Mouse (Mus musculus) forebrain, postnatal 0 days (tissue): ENCODE data around the gene Arrdc5. TPM values are rescaled to one million over a fixed set of nuclear protein-coding genes. Genes with fewer than 3 reads are reported as not detected.

Experiments
- ATAC-seq: fragments of 200-750 bp; cut with Nextera tagmentation; 2 replicates; pipeline ENCODE4 v1.8.0; 2017; ENCODE audit warnings: mild to moderate bottlenecking, moderate library complexity
- DNase-seq: peaks from one replicate; pipeline ENCODE4 v3.0.0-alpha.2; 2015
- H3K27ac ChIP-seq: fragments of 300-500 bp; sonication (generic); 2 replicates; pipeline ENCODE4 v1.5.1; 2014; ENCODE audit warnings: low read depth, mild to moderate bottlenecking, antibody characterized with exemption, low read length, moderate library complexity, mixed read lengths
- H3K27me3 ChIP-seq: fragments of 300-500 bp; sonication (generic); 2 replicates; pipeline ENCODE4 v1.6.1; 2014; ENCODE audit warnings: mild to moderate bottlenecking, low read length, mixed read lengths; ENCODE audit not compliant: insufficient read depth
- H3K36me3 ChIP-seq: fragments of 300-500 bp; sonication (generic); 2 replicates; pipeline ENCODE4 v1.6.1; 2014; ENCODE audit warnings: mild to moderate bottlenecking, moderate library complexity; ENCODE audit not compliant: insufficient read depth
- H3K4me1 ChIP-seq: fragments of 300-500 bp; sonication (generic); 2 replicates; pipeline ENCODE4 v1.6.1; 2014; ENCODE audit warnings: antibody characterized with exemption; ENCODE audit not compliant: insufficient read depth
- H3K4me2 ChIP-seq: fragments of 300-500 bp; sonication (generic); 2 replicates; pipeline ENCODE4 v1.6.1; 2014; ENCODE audit warnings: low read depth, mild to moderate bottlenecking, moderate library complexity
- H3K4me3 ChIP-seq: fragments of 300-500 bp; sonication (generic); 2 replicates; pipeline ENCODE4 v1.5.1; 2014; ENCODE audit warnings: low read depth, low read length, mixed read lengths
- H3K9ac ChIP-seq: fragments of 300-500 bp; sonication (generic); 2 replicates; pipeline ENCODE4 v1.6.1; 2014; ENCODE audit warnings: mild to moderate bottlenecking
- H3K9me3 ChIP-seq: fragments of 300-500 bp; sonication (generic); 2 replicates; pipeline ENCODE4 v1.6.1; 2016; ENCODE audit warnings: low read length
- CTCF ChIP-seq: sonication (generic); IDR thresholded peaks from 2 replicates; pipeline ENCODE4 v1.5.1; 2016; ENCODE audit warnings: antibody characterized with exemption, control low read depth, low read depth
- WGBS: fragments of 180-500 bp; shearing (Covaris S2); extraction: QIAGEN DNeasy Blood & Tissue Kit; methylation state at CpG from one replicate; pipeline ENCODE4 v1.1.7; 2014; 5-methylcytosine and 5-hydroxymethylcytosine counted together
- polyA plus RNA-seq: library from polyadenylated mRNA; unstranded; fragments of >200 nt; fragmentation: Nextera tagmentation; extraction: Ambion mirVana; gene quantifications from 2 replicates; pipeline ENCODE4 v1.2.1, GENCODE M21; 2015
- total RNA-seq: library from RNA; depleted of rRNA; stranded (reverse); fragments of >200 nt; gene quantifications from 2 replicates; pipeline ENCODE4 v1.2.3, GENCODE M21; 2014

The Arrdc5 gene
- total and polyA plus RNA-seq, 2 experiments from 2014 or later: not detected

DNA sequence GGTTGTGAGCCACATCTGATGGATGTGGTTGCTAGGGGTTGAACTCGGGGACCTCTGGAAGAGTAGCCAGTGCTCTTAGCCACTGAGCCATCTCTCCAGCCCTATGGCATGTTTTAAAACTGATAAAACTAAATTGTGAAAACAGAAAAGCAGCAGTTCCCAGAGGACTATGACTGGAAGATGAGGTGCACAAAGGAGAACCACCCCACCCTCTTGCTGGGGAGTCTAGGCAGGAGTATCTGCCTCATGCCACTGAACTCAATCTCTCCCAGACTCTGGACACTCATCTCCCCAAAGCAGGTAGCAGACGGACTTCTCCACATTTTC, 22.6 kb downstream of the Arrdc5 start:
- DNase-seq: no peak
- Histone ChIP-seq H3K27me3 (no peaks in the 10 kb centered on the region), H3K36me3 (no peaks in the 10 kb centered on the region), H3K4me2 (no peak overlapping the region), H3K4me3 (no peak overlapping the region), H3K4me1 (peaks cover 5% of the 10 kb centered on the region; the same call in 1 of the 2 replicates), H3K9me3 (no peaks in the 10 kb centered on the region), H3K27ac (no peak overlapping the region), H3K9ac (no peak overlapping the region)
- ATAC-seq: no peak
- TF ChIP-seq CTCF: no peak
- WGBS: 45% methylated on average over 2 of the region's 2 CpGs

DNA sequence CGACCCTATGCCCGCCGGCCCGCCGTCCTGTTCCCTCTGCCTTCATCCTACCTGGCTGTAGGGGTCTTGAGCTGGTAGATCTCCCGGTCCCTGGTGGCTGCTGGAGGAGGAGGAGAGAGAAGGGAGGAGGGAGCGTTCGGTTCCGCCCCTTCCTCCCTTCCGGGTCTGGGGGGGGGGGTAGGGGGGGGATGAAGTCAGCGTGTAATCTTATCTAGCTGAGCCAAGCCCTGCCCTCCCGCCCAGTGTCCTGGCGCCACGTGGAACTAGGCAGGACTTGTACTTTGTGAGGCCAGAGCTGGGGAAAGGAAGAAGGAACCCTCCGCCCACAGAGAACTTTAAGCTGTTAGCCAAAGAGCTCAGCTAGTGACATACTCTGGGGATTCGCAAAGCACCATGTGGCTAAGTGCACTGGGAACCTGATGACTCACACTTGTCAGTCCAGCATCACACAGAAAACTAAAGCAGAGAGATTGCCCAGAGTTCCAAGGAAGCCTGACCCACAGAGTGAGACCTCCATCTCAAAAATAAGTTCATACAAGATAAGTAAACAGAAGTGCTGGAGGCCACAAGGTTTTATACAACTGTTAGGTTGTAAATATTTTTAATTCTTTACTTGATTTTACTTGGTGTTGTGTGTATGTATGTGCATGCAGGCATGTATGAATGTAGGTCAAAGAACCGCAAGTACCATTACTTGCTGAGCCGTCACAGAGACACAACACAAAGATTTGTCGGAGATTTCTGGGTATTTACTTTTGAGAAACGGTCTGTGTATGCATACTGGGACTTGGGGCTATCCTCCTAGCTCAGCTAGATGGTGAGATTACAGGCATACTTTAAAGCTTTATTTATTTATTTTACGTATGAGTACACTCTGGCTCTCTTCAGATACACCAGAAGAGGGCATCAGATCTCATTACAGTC, 23.2 kb downstream of the Arrdc5 start, which contains the start of gene Ticam1:
Ticam1 (minus strand) TSS at position 144 of the 924 bp plus-strand sequence.
- H3K9me3 ChIP-seq: no peaks in the 10 kb centered on the region
- H3K27me3 ChIP-seq: no peaks in the 10 kb centered on the region
- H3K9ac ChIP-seq: peak within 1 kb of the TSS; percentile 48
- WGBS: 5% methylated on average over 20 of the region's 21 CpGs
- peak; percentile 79 for ATAC-seq
- H3K36me3 ChIP-seq: no peaks in the 10 kb centered on the region
- H3K4me2 ChIP-seq: peak within 1 kb of the TSS; percentile 74
- H3K27ac ChIP-seq: peak within 1 kb of the TSS; percentile 29; the same call in 1 of the 2 replicates
- TF ChIP-seq CTCF: peak; percentile 49
- peak; percentile 69 for DNase-seq
- H3K4me3 ChIP-seq: peak within 1 kb of the TSS; percentile 46
- H3K4me1 ChIP-seq: peaks cover 5% of the 10 kb centered on the region; the same call in 1 of the 2 replicates

DNA sequence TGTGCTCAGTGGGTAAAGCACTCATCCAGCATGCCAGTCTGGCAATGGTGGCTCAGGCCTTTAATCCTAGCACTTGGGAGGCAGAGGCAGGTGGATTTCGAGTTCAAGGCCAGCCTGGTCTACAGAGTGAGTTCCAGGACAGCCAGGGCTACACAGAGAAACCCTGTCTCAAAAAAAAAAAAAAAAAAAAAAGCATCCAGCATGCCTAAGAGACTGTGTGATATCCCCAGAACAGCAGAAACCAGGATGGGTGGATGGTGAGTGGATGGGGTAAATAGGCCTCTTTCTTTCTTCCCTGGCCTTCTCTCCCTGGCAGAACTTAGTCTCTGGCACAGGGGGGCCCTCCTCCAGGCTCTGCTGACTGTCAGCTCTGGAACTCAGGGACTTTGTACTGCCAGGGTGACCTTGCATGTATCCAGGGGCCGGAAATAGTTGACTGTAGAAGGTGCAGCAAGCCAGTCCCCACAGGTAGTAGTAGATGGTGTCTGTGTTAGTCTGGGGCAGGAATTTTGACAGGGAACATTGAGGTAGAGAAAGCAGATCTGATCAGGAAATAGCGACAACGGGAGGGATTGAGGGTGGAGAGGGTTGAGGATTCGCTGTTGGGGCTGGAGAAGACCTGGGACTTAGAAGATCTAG, 24.1 kb downstream of the Arrdc5 start:
- ATAC-seq (no peak), DNase-seq (no peak)
- peak overlapping the region; percentile 48 for H3K9ac ChIP-seq
- H3K4me1 ChIP-seq: peaks cover 5% of the 10 kb centered on the region; the same call in 1 of the 2 replicates
- H3K27ac ChIP-seq: peak overlapping the region; percentile 29; the same call in 1 of the 2 replicates
- no peak for TF ChIP-seq CTCF
- H3K9me3 ChIP-seq: no peaks in the 10 kb centered on the region
- 34% methylated on average over 5 of the region's 5 CpGs for WGBS
- no peaks in the 10 kb centered on the region for H3K36me3 ChIP-seq
- H3K4me2 ChIP-seq: peak overlapping the region; percentile 74
- H3K27me3 ChIP-seq: no peaks in the 10 kb centered on the region
- peak overlapping the region; percentile 46 for H3K4me3 ChIP-seq

DNA sequence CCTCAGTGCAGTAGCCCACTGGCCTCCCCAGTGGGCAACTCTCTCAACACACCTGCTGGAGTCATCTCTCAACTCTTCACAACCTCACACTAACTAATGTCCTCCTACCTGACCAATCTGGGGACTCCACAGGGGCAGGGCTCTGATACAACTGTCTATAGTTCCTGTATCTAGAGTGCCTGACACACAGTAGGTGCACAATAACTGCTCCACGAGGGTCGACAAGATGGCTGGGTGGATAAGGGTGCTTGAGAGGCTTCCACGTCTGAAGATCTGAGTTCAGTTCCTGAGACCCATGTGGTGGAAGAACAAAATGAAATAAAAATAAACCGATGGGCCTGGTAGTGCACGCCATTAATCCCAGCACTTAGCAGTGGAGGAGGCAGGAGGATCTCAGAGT, 26.1 kb downstream of the Arrdc5 start:
- no peak for DNase-seq
- Histone ChIP-seq H3K4me2 (no peak overlapping the region), H3K27me3 (no peaks in the 10 kb centered on the region), H3K36me3 (no peaks in the 10 kb centered on the region), H3K9ac (no peak overlapping the region), H3K27ac (no peak overlapping the region), H3K4me1 (peaks cover 6% of the 10 kb centered on the region; the same call in 1 of the 2 replicates), H3K9me3 (no peaks in the 10 kb centered on the region), H3K4me3 (no peak overlapping the region)
- 91% methylated on average over 5 of the region's 5 CpGs for WGBS
- no peak for TF ChIP-seq CTCF
- no peak for ATAC-seq

DNA sequence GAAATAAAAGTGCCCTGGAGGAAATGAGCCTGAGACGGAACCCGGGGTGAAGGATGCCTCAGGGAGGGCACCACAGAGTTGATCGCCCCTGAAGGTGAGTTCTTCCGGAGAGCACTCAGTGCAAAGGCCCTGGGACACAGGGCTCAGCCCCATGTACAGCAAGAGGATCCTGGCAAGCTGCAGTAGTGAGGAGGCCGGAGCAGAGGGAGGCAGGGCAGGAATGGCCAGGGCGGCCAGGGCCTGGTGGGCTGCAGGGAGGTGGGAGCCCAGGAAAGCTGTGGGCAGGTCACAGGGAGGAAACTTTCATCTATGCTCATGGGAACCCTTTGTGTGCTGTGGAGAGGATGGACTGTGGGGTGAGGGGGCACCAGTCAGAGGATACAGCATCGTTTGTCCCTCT, 26.6 kb downstream of the Arrdc5 start:
- TF ChIP-seq CTCF: no peak
- peaks cover 11% of the 10 kb centered on the region for H3K4me1 ChIP-seq
- no peak overlapping the region for H3K9ac ChIP-seq
- ATAC-seq (no peak), DNase-seq (no peak)
- H3K9me3 ChIP-seq: no peaks in the 10 kb centered on the region
- H3K4me3 ChIP-seq: no peak overlapping the region
- WGBS: 89% methylated on average over 7 of the region's 7 CpGs
- H3K27ac ChIP-seq: no peak overlapping the region
- no peaks in the 10 kb centered on the region for H3K36me3 ChIP-seq
- no peaks in the 10 kb centered on the region for H3K27me3 ChIP-seq
- H3K4me2 ChIP-seq: no peak overlapping the region

DNA sequence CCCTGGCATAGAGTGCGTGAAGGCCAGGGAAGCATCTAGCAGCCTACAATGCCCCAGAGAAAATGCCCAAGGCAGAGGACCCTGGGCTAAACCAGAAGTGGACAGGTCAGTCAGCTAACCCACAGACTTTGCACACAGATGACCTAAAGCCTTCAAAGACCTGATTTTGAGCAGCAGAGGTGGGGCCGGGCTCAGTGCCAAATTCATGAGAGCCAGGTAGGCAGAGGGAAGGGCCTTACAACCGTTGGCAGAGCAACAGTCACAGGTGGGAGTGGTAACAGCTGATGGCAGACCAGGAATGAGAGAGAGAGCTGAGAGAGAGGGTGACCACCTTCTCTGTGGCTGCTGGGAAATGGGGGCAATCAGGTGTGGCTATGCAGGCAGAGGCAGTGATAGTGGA, 27.4 kb downstream of the Arrdc5 start:
- peaks cover 11% of the 10 kb centered on the region for H3K4me1 ChIP-seq
- no peak overlapping the region for H3K27ac ChIP-seq
- H3K9ac ChIP-seq: no peak overlapping the region
- ATAC-seq (no peak), DNase-seq (no peak)
- WGBS: 74% methylated on average over 3 of the region's 3 CpGs
- H3K4me2 ChIP-seq: no peak overlapping the region
- TF ChIP-seq CTCF: no peak
- H3K36me3 ChIP-seq: no peaks in the 10 kb centered on the region
- no peak overlapping the region for H3K4me3 ChIP-seq
- H3K9me3 ChIP-seq: no peaks in the 10 kb centered on the region
- H3K27me3 ChIP-seq: no peaks in the 10 kb centered on the region
